Mouse (Mus musculus): Measurements from ENCODE around the gene Mxd1. TPM values are rescaled to one million over a fixed set of nuclear protein-coding genes. Genes with fewer than 3 reads are reported as not detected.

Gene Mxd1
- polyA plus RNA-seq, 1 experiment = 413 TPM

DNA sequence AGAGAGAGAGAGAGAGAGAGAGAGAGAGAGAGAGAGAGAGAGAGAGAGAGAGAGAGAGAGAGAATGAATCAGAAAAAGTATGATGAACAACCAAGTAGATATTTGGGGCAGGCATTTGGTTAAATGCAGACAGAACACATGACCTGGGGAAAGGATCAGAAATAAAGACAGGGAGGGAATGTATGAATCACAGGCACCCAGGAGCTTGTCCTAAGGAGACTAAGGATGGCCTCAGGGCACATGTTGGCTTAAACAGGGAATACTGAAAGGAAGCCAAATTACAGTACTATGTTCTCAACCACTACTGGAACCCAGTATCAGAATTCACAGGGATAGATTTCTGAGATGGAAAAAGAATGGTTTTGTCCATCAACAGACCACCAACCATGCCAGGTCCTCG, 18.0 kb upstream of the Mxd1 start:
- Histone ChIP-seq H3K27ac (ENCODE audit: insufficient read depth, low read depth, low read length) (no peak overlapping the region), H3K27me3 (ENCODE audit: control insufficient read depth, insufficient read depth, low read length) (no peaks in the 10 kb centered on the region), H3K4me3 (ENCODE audit: low read depth, low read length) (no peak overlapping the region), H3K4me1 (ENCODE audit: control insufficient read depth, insufficient read depth, insufficient read length, low read length) (no peaks in the 10 kb centered on the region), H3K36me3 (ENCODE audit: control insufficient read depth, insufficient read depth, low read length) (peaks cover 17% of the 10 kb centered on the region)
- WGBS = 73% methylated on average over 1 of the region's 1 CpGs
- no peak for TF ChIP-seq POLR2A (IDR thresholded peaks at IDR 0.05; ENCODE audit: low read depth, low read length)
- no peak for TF ChIP-seq CTCF (IDR thresholded peaks at IDR 0.05; ENCODE audit: extremely low read depth, insufficient read length, insufficient replicate concordance, low read depth, low read length)

GRCm38 (mm10) chr6:86684655-86685011, 15.7 kb upstream of the Mxd1 start:
- H3K4me3 ChIP-seq (ENCODE audit: low read depth, low read length) = peak overlapping the region; percentile 89
- WGBS = 34% methylated on average over 12 of the region's 12 CpGs
- peaks cover 18% of the 10 kb centered on the region for H3K36me3 ChIP-seq (ENCODE audit: control insufficient read depth, insufficient read depth, low read length)
- peak overlapping the region; percentile 46; the same call in 1 of the 2 replicates for H3K27ac ChIP-seq (ENCODE audit: insufficient read depth, low read depth, low read length)
- H3K27me3 ChIP-seq (ENCODE audit: control insufficient read depth, insufficient read depth, low read length) = no peaks in the 10 kb centered on the region
- H3K4me1 ChIP-seq (ENCODE audit: control insufficient read depth, insufficient read depth, insufficient read length, low read length) = no peaks in the 10 kb centered on the region
- no peak for TF ChIP-seq POLR2A (IDR thresholded peaks at IDR 0.05; ENCODE audit: low read depth, low read length)
- no peak for TF ChIP-seq CTCF (IDR thresholded peaks at IDR 0.05; ENCODE audit: extremely low read depth, insufficient read length, insufficient replicate concordance, low read depth, low read length)

DNA sequence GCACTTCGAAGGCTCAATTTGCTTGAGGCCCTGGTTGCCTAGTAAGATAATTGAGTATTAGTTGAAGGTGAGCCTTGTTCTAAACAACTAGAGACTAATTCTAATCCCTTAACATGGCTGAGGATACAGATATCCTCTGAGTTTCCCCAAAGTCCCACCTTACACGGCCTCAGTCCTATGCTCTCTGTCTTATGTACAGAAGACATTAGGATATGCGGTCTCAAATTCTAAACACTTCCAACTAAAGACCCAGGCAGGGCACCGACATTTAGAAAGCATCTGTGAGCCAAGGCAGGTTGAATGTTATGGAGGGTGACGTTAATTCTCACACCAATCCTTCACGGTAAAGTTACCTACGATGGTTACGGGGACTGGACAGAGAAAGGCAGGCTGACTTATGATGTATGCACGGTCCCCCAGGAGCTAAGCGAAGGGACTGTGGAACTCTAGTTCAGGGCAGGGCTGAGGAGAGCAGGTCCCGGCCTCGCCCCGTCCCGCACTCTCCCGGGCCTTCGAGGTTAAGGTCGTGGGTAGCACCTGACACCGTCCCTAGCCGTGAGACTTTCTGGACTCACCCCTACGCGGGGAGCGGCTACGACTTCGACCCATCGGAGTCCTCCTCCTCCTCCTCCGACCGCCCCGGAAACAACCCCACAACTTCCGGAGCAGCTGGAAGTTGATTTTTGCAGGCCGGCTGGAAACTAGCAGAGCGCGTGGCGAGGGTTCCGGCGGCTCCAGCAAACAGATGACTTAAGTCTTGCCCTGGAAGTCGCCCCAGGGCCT, 15.1 kb upstream of the Mxd1 start, which contains the start of gene Snrnp27:
Gene Snrnp27, minus strand, starts transcription at position 651 of the 783 bp plus-strand sequence.
- TF ChIP-seq POLR2A (IDR thresholded peaks at IDR 0.05; ENCODE audit: low read depth, low read length) (peak; percentile 93), CTCF (IDR thresholded peaks at IDR 0.05; ENCODE audit: extremely low read depth, insufficient read length, insufficient replicate concordance, low read depth, low read length) (no peak)
- Histone ChIP-seq H3K4me3 (ENCODE audit: low read depth, low read length) (peak within 1 kb of the TSS; percentile 89), H3K4me1 (ENCODE audit: control insufficient read depth, insufficient read depth, insufficient read length, low read length) (no peaks in the 10 kb centered on the region), H3K36me3 (ENCODE audit: control insufficient read depth, insufficient read depth, low read length) (peaks cover 22% of the 10 kb centered on the region), H3K27me3 (ENCODE audit: control insufficient read depth, insufficient read depth, low read length) (no peaks in the 10 kb centered on the region), H3K27ac (ENCODE audit: insufficient read depth, low read depth, low read length) (peak within 1 kb of the TSS; percentile 95)
- 2% methylated on average over 36 of the region's 36 CpGs for WGBS

- 83% methylated on average over 3 of the region's 3 CpGs for WGBS
- H3K36me3 ChIP-seq (ENCODE audit: control insufficient read depth, insufficient read depth, low read length) = peaks cover 36% of the 10 kb centered on the region
Measured at GRCm38 (mm10) chr6:86681289-86681688, 12.3 kb upstream of the Mxd1 start.

GRCm38 (mm10) chr6:86678341-86678740, 9.4 kb upstream of the Mxd1 start:
- peaks cover 52% of the 10 kb centered on the region for H3K36me3 ChIP-seq (ENCODE audit: control insufficient read depth, insufficient read depth, low read length)
- no peaks in the 10 kb centered on the region for H3K27me3 ChIP-seq (ENCODE audit: control insufficient read depth, insufficient read depth, low read length)
- no peaks in the 10 kb centered on the region; the same call in 1 of the 2 replicates for H3K4me1 ChIP-seq (ENCODE audit: control insufficient read depth, insufficient read depth, insufficient read length, low read length)
- TF ChIP-seq CTCF (IDR thresholded peaks at IDR 0.05; ENCODE audit: extremely low read depth, insufficient read length, insufficient replicate concordance, low read depth, low read length) (no peak), POLR2A (IDR thresholded peaks at IDR 0.05; ENCODE audit: low read depth, low read length) (no peak)
- no peak overlapping the region for H3K4me3 ChIP-seq (ENCODE audit: low read depth, low read length)
- no peak overlapping the region for H3K27ac ChIP-seq (ENCODE audit: insufficient read depth, low read depth, low read length)
- WGBS = 79% methylated on average over 6 of the region's 6 CpGs

More at GRCm38 (mm10) chr6:86681289-86681688, 12.3 kb upstream of the Mxd1 start:
- H3K4me1 ChIP-seq (ENCODE audit: control insufficient read depth, insufficient read depth, insufficient read length, low read length) = no peaks in the 10 kb centered on the region; the same call in 1 of the 2 replicates
- TF ChIP-seq CTCF (IDR thresholded peaks at IDR 0.05; ENCODE audit: extremely low read depth, insufficient read length, insufficient replicate concordance, low read depth, low read length) (no peak), POLR2A (IDR thresholded peaks at IDR 0.05; ENCODE audit: low read depth, low read length) (no peak)
- H3K27ac ChIP-seq (ENCODE audit: insufficient read depth, low read depth, low read length) = no peak overlapping the region
- H3K4me3 ChIP-seq (ENCODE audit: low read depth, low read length) = no peak overlapping the region
- H3K27me3 ChIP-seq (ENCODE audit: control insufficient read depth, insufficient read depth, low read length) = no peaks in the 10 kb centered on the region

DNA sequence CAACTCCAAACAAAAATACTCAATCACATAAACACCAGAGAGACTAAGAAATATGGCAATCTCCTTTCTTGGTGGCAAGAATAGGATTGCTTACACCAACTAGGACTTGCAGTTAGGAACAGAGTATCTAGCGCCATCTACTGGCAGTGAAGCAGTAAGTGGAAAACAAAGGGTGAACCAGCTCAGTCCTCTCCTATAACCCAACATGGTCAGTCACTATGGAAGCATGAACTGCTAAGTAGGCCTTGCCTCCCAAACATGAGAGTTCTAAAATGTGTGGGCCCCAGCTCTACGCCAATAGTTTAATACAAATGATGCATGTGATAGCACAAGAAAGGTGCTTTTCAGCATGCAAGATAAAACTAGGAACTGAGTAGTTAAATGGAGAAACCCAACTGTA, 1.9 kb upstream of the Mxd1 start:
- no peak for TF ChIP-seq POLR2A (IDR thresholded peaks at IDR 0.05; ENCODE audit: low read depth, low read length)
- no peak for TF ChIP-seq CTCF (IDR thresholded peaks at IDR 0.05; ENCODE audit: extremely low read depth, insufficient read length, insufficient replicate concordance, low read depth, low read length)
- peaks cover 41% of the 10 kb centered on the region for H3K36me3 ChIP-seq (ENCODE audit: control insufficient read depth, insufficient read depth, low read length)
- H3K4me1 ChIP-seq (ENCODE audit: control insufficient read depth, insufficient read depth, insufficient read length, low read length) = no peaks in the 10 kb centered on the region
- no peak overlapping the region for H3K27ac ChIP-seq (ENCODE audit: insufficient read depth, low read depth, low read length)
- H3K27me3 ChIP-seq (ENCODE audit: control insufficient read depth, insufficient read depth, low read length) = no peaks in the 10 kb centered on the region
- H3K4me3 ChIP-seq (ENCODE audit: low read depth, low read length) = no peak overlapping the region
- 11% methylated on average over 2 of the region's 2 CpGs for WGBS

GRCm38 (mm10) chr6:86669240-86669727, 323 bp upstream of the Mxd1 start:
- H3K27ac ChIP-seq (ENCODE audit: insufficient read depth, low read depth, low read length) = peak overlapping the region; percentile 61
- H3K4me1 ChIP-seq (ENCODE audit: control insufficient read depth, insufficient read depth, insufficient read length, low read length) = peaks cover 7% of the 10 kb centered on the region; the same call in 1 of the 2 replicates
- H3K36me3 ChIP-seq (ENCODE audit: control insufficient read depth, insufficient read depth, low read length) = peaks cover 48% of the 10 kb centered on the region
- peak overlapping the region; percentile 64 for H3K4me3 ChIP-seq (ENCODE audit: low read depth, low read length)
- TF ChIP-seq POLR2A (IDR thresholded peaks at IDR 0.05; ENCODE audit: low read depth, low read length) (peak; percentile 76), CTCF (IDR thresholded peaks at IDR 0.05; ENCODE audit: extremely low read depth, insufficient read length, insufficient replicate concordance, low read depth, low read length) (no peak)
- H3K27me3 ChIP-seq (ENCODE audit: control insufficient read depth, insufficient read depth, low read length) = no peaks in the 10 kb centered on the region
- under 1% methylated on average over 37 of the region's 37 CpGs for WGBS

All from small intestine, adult 2 months (tissue).